Mouse (Mus musculus): ENCODE data around the gene Hfe. TPM values are rescaled to one million over a fixed set of nuclear protein-coding genes. Genes with fewer than 3 reads are reported as not detected.
"Not testable (repeated sequence)": the region's sequence is repeated elsewhere in the genome, so short reads cannot be mapped to it uniquely, and the experiment has no call there.

Hfe gene
- polyA plus RNA-seq, 1 experiment from 2014 or later = 10.3 TPM

DNA sequence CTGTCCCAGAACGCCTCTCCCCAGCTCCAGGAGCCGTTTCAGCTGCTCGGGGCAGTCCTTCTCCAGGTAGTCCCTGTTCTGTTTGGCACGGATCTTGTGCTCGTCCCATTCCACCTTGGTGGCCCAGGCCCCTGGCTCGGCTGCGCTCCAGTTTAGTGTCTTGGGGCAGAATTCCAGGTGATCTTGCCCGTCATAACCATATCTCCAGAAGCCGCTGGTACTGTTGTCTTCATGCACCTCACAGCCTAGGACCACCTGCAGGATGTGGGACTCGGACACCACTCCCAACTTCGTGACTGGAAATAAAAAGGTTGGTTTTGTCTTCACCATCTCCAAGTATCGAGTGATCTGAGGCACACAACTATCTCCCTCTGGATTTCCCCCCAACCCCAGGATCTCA is 3.9 kb downstream of the Hfe start:
- no peak overlapping the region for H3K4me3 ChIP-seq
- no peaks in the 10 kb centered on the region for H3K36me3 ChIP-seq
- H3K9ac ChIP-seq = no peak overlapping the region
- WGBS = 81% methylated on average over 12 of the region's 12 CpGs
- no peak overlapping the region for H3K4me2 ChIP-seq
- no peak overlapping the region for H3K27ac ChIP-seq (replicated peaks)
- peaks cover 28% of the 10 kb centered on the region for H3K4me1 ChIP-seq
- no peaks in the 10 kb centered on the region for H3K9me3 ChIP-seq
- ATAC-seq (ENCODE audit: extremely low read depth, insufficient number of reproducible peaks, low FRiP score, low TSS enrichment) = no peak
- no peaks in the 10 kb centered on the region for H3K27me3 ChIP-seq (replicated peaks)

DNA sequence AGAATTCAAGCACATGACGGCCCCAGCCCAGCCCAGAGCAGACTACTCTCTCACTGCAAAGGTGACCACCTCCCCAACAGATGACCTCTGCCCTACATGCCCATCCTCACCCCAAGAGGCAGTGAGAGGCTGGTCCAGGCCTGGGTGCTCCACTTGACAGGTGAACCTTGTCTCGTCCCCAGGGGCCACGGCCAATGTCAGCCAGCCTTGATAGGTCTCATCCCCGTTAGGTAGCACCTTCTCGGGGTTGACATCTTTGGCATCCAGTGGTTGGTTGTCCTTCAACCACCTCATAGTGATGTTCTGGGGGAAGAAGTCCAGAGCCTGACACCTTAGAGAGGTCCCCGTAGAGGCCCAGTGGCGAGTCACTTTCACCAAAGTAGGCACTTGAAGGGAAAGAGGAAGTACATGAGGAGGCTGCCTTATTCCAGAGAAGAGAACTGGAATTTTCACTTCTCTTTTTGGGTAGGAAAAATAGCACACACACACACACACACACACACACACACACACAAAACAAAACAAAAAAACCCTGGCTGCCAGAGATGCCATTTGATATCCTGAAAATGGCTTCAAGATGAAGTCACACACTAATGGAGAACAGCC is 4.8 kb downstream of the Hfe start:
- H3K4me3 ChIP-seq = no peak overlapping the region
- no peak overlapping the region for H3K27ac ChIP-seq (replicated peaks)
- 73% methylated on average over 7 of the region's 7 CpGs for WGBS
- no peaks in the 10 kb centered on the region for H3K36me3 ChIP-seq
- no peak for ATAC-seq (ENCODE audit: extremely low read depth, insufficient number of reproducible peaks, low FRiP score, low TSS enrichment)
- H3K4me1 ChIP-seq = peaks cover 28% of the 10 kb centered on the region
- no peak overlapping the region for H3K9ac ChIP-seq
- H3K27me3 ChIP-seq (replicated peaks) = no peaks in the 10 kb centered on the region
- H3K4me2 ChIP-seq = no peak overlapping the region
- H3K9me3 ChIP-seq = no peaks in the 10 kb centered on the region

DNA sequence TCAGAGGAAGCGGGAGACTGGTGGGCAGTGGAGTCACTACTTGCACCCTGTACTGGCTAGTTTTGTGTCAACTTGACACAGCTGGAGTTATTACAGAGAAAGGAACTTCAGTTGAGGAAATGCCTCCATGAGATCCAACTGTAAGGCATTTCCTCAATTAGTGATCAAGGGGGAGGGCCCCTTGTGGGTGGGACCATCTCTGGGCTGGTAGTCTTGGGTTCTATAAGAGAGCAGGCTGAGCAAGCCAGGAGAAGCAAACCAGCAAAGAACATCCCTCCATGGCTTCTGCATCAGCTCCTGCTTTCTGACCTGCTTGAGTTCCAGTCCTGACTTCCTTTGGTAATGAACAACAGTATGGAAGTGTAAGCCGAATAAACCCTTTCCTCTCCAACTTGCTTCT is 7.9 kb downstream of the Hfe start:
- H3K9ac ChIP-seq; ATAC-seq (ENCODE audit: extremely low read depth, insufficient number of reproducible peaks, low FRiP score, low TSS enrichment): not testable (repeated sequence)
- 76% methylated on average over 2 of the region's 2 CpGs for WGBS

DNA sequence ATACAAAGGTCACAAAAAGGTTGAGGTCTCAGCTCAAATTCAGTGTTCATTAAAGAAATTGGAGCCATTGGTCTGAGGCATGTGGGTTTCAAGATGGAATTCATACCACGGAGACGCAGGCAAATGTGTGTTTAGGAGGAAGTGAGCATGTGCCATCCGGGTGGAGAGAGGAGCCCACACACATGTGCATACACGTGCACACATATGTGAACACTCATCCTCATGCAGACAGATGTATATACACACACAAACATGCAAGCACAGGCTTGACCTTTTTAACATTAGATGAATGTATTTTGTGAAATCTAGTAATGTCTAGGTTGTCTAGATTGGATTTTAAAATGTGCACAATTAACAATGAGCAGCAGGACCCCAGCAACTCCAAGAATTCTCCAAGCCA is 8.4 kb downstream of the Hfe start:
- ATAC-seq (ENCODE audit: extremely low read depth, insufficient number of reproducible peaks, low FRiP score, low TSS enrichment) = no peak
- no peak overlapping the region for H3K4me3 ChIP-seq
- WGBS = 79% methylated on average over 4 of the region's 4 CpGs
- H3K36me3 ChIP-seq = no peaks in the 10 kb centered on the region
- no peaks in the 10 kb centered on the region for H3K9me3 ChIP-seq
- peaks cover 13% of the 10 kb centered on the region for H3K4me1 ChIP-seq
- H3K9ac ChIP-seq = no peak overlapping the region
- no peaks in the 10 kb centered on the region for H3K27me3 ChIP-seq (replicated peaks)
- H3K27ac ChIP-seq (replicated peaks) = no peak overlapping the region
- no peak overlapping the region for H3K4me2 ChIP-seq

More for the DNA sequence above, 7.9 kb downstream of the Hfe start:
- not testable (repeated sequence) for H3K4me3 ChIP-seq; H3K27ac ChIP-seq (replicated peaks); H3K4me2 ChIP-seq; H3K36me3 ChIP-seq; H3K4me1 ChIP-seq; H3K9me3 ChIP-seq; H3K27me3 ChIP-seq (replicated peaks)

DNA sequence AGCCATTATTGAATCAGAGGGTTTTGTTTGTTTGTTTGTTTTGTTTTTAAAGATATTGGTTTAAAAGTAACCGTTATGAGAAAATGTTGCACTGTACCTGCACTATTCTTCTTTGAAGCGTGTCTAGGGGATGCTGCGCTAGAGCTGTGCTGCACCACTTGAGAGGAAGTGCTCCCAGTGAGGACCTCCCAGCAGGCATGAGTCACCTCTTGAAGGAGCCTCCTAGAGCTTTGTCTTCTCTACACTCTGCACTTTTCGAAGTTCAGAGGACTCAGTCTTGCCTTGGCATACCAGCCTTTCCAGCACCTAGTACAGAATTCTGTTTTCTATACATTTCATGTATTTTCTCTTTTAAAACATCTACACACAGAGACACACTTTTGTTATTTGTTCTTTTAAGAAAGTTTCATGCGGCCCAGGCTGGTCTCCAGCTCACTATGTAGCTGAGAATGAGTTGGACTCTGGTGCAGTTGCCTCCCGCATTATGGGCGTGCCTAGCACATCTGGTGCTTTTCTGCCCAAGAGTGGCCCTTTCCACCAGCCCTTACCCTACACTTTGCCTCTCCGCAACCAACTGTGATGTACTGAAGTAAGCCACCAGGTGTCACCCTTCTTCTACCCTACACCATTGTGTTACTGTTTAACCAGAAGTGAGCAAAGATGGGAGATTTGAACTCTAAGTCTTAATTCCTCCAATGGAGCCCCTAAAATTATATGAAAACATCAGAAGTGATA is 9.7 kb downstream of the Hfe start:
- no peak overlapping the region for H3K27ac ChIP-seq (replicated peaks)
- H3K27me3 ChIP-seq (replicated peaks) = no peaks in the 10 kb centered on the region
- peak overlapping the region; percentile 63; the same call in 1 of the 2 replicates for H3K9ac ChIP-seq
- 17% methylated on average over 8 of the region's 8 CpGs for WGBS
- no peak overlapping the region for H3K4me3 ChIP-seq
- ATAC-seq (ENCODE audit: extremely low read depth, insufficient number of reproducible peaks, low FRiP score, low TSS enrichment) = peak; percentile 5; the same call in 1 of the 2 replicates
- H3K36me3 ChIP-seq = no peaks in the 10 kb centered on the region
- H3K4me2 ChIP-seq = no peak overlapping the region
- H3K4me1 ChIP-seq = peaks cover 19% of the 10 kb centered on the region
- no peaks in the 10 kb centered on the region for H3K9me3 ChIP-seq

DNA sequence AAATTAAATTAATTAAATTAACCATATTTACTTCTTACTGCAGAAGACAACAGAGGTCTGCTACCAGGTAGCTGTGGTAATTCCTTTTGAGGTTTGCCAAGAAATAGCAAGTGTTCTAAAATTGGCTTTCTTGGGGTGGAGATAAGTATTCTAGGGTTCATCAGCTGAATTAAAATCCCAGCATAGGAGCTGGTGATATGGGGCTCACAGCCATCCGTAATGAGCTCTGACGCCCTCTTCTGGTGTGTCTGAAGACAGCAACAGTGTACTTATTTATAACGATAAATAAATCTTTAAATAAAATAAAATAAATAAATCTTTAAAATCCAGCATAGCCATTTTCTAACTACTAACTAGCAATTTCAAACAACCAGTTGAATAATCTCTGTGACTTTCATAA is 10.9 kb downstream of the Hfe start:
- H3K4me3 ChIP-seq = no peak overlapping the region
- no peaks in the 10 kb centered on the region for H3K9me3 ChIP-seq
- WGBS = 64% methylated on average over 3 of the region's 3 CpGs
- no peaks in the 10 kb centered on the region for H3K27me3 ChIP-seq (replicated peaks)
- ATAC-seq (ENCODE audit: extremely low read depth, insufficient number of reproducible peaks, low FRiP score, low TSS enrichment) = no peak
- no peak overlapping the region for H3K27ac ChIP-seq (replicated peaks)
- peaks cover 25% of the 10 kb centered on the region for H3K4me1 ChIP-seq
- H3K4me2 ChIP-seq = no peak overlapping the region
- H3K9ac ChIP-seq = no peak overlapping the region
- H3K36me3 ChIP-seq = no peaks in the 10 kb centered on the region

DNA sequence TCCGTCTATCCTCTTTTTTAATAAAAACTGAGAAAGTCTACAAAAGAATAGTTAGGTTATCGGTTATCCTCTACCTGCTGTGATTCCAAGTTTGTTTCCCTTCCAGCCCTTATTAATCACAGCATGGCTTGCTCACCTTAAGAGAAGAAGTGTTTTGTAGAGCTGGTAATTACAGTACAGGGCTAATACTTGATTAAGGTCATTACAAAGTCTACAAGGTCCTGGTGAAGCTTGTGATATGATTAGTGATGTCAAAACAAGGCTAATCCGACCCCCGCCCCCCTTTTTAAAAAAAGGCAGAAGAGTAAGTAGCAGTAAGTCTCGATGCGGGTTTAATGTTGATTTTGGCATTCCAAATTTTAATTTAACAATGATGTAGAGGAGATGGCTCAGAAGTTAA is 11.7 kb downstream of the Hfe start:
- H3K4me2 ChIP-seq = peak overlapping the region; percentile 81

DNA sequence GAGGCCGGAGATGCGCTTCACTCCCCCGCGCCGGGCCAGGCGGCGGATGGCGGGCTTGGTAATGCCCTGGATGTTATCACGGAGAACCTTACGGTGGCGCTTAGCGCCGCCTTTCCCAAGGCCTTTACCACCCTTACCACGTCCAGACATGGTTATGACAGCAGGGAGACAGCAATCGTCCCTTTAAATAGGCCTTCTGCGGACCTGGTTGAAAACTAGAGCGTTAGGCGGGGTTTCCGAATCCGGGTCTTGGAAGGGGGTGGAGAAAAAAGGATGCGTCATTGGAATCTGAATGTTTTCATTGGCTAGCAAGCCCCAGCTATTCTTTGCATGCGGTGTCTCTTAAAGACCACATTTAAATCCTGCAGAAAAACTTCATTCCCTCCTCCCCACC is 12.4 kb downstream of the Hfe start, which contains the start of gene Hist1h4c:
Gene Hist1h4c, minus strand, starts transcription at position 155 of the 394 bp plus-strand sequence.
- H3K9me3 ChIP-seq = no peaks in the 10 kb centered on the region
- peak within 1 kb of the TSS; percentile 83 for H3K9ac ChIP-seq
- WGBS = 0% methylated on average over 22 of the region's 22 CpGs
- peak within 1 kb of the TSS; percentile 55 for H3K4me3 ChIP-seq
- ATAC-seq (ENCODE audit: extremely low read depth, insufficient number of reproducible peaks, low FRiP score, low TSS enrichment) = peak; percentile 81
- H3K4me2 ChIP-seq = peak within 1 kb of the TSS; percentile 81
- no peaks in the 10 kb centered on the region for H3K27me3 ChIP-seq (replicated peaks)
- H3K27ac ChIP-seq (replicated peaks) = peak within 1 kb of the TSS; percentile 93
- H3K4me1 ChIP-seq = peaks cover 25% of the 10 kb centered on the region
- no peaks in the 10 kb centered on the region for H3K36me3 ChIP-seq

More for the DNA sequence above, 11.7 kb downstream of the Hfe start:
- peak overlapping the region; percentile 93 for H3K27ac ChIP-seq (replicated peaks)
- H3K4me1 ChIP-seq = peaks cover 25% of the 10 kb centered on the region
- H3K36me3 ChIP-seq = no peaks in the 10 kb centered on the region
- WGBS = 63% methylated on average over 6 of the region's 6 CpGs
- H3K27me3 ChIP-seq (replicated peaks) = no peaks in the 10 kb centered on the region
- H3K9ac ChIP-seq = peak overlapping the region; percentile 37
- peak overlapping the region; percentile 55; the same call in 1 of the 2 replicates for H3K4me3 ChIP-seq
- ATAC-seq (ENCODE audit: extremely low read depth, insufficient number of reproducible peaks, low FRiP score, low TSS enrichment) = no peak
- no peaks in the 10 kb centered on the region for H3K9me3 ChIP-seq

DNA sequence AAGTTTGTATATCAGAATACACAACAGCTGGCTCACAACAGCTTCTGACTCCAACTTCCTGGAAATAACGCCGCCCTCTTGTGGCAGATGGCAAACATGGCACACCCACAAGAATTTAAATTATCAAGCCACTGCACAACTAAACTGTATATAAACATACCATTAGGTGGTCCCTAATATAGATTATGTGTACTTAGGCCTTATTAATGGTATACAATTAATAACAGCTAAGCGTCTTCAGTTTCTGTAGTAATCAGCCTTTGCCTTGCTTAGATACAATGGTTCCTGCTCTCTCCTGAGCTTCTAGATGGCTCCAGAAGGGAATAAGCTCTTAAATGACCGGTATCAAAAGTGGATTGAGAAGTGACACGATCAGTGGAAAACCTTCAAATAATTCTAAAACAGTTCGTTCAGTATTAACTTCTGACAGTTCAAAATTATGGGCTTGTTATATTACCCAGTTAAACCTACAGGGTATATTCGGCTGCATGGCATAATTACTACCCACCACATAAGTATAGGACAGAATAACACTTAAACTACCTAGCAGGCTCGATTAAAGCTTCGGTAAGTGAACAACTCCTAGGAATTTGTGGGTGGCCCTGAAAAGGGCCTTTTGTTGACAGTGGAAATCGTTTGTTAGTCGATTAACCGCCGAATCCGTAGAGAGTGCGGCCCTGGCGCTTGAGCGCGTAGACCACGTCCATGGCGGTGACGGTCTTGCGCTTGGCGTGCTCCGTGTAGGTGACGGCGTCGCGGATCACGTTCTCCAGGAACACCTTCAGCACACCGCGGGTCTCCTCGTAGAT is 13.0 kb downstream of the Hfe start:
- Histone ChIP-seq H3K36me3 (no peaks in the 10 kb centered on the region), H3K4me3 (peak overlapping the region; percentile 55), H3K4me2 (peak overlapping the region; percentile 81), H3K4me1 (peaks cover 25% of the 10 kb centered on the region), H3K9ac (peak overlapping the region; percentile 83), H3K9me3 (no peaks in the 10 kb centered on the region), H3K27me3 (replicated peaks) (no peaks in the 10 kb centered on the region), H3K27ac (replicated peaks) (peak overlapping the region; percentile 93)
- under 1% methylated on average over 27 of the region's 32 CpGs for WGBS
- peak; percentile 63 for ATAC-seq (ENCODE audit: extremely low read depth, insufficient number of reproducible peaks, low FRiP score, low TSS enrichment)

DNA sequence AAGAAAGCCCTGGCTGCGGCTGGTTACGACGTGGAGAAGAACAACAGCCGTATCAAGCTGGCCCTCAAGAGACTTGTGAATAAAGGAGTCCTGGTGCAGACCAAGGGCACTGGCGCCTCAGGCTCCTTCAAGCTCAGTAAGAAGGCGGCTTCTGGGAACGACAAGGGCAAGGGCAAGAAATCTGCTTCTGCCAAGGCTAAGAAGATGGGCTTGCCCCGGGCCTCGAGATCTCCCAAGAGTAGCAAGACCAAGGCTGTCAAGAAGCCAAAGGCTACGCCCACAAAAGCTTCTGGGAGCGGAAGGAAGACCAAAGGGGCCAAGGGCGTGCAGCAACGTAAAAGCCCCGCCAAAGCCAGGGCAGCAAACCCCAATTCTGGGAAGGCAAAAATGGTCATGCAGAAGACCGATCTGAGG is 14.6 kb downstream of the Hfe start:
- ATAC-seq (ENCODE audit: extremely low read depth, insufficient number of reproducible peaks, low FRiP score, low TSS enrichment) = no peak
- no peaks in the 10 kb centered on the region for H3K9me3 ChIP-seq
- 46% methylated on average over 15 of the region's 15 CpGs for WGBS
- H3K27me3 ChIP-seq (replicated peaks) = no peaks in the 10 kb centered on the region
- H3K9ac ChIP-seq = peak overlapping the region; percentile 37; the same call in 1 of the 2 replicates
- no peak overlapping the region for H3K27ac ChIP-seq (replicated peaks)
- peak overlapping the region; percentile 46 for H3K4me2 ChIP-seq
- peaks cover 25% of the 10 kb centered on the region for H3K4me1 ChIP-seq
- no peak overlapping the region for H3K4me3 ChIP-seq
- no peaks in the 10 kb centered on the region for H3K36me3 ChIP-seq

DNA sequence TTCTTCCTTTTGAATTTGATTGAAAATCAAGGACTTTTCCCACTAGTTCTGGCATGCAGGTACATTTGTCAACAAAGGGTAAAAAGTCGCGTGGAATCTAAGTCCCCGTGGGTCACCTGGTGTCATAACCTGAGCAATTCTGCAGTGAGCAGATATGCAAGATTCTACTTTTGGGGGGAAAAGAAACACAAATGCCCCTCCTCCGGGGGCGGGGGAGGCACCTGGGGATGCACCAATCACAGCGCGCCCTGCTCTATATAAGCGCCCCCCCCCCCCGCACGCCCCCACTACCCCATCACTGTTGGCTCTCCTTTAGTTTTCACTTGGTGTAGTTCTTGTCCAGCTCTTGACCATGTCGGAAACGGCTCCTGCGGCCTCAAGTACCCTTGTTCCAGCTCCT is 15.1 kb downstream of the Hfe start, which contains the start of gene Hist1h1t:
Gene Hist1h1t, plus strand, starts transcription at position 301 of the 400 bp plus-strand sequence.
- Histone ChIP-seq H3K4me2 (peak within 1 kb of the TSS; percentile 46), H3K9me3 (no peaks in the 10 kb centered on the region), H3K4me1 (peaks cover 25% of the 10 kb centered on the region), H3K4me3 (no peak within 1 kb of the TSS), H3K27me3 (replicated peaks) (no peaks in the 10 kb centered on the region), H3K36me3 (no peaks in the 10 kb centered on the region), H3K9ac (peak within 1 kb of the TSS; percentile 37; the same call in 1 of the 2 replicates), H3K27ac (replicated peaks) (no peak within 1 kb of the TSS)
- WGBS = 36% methylated on average over 13 of the region's 13 CpGs
- ATAC-seq (ENCODE audit: extremely low read depth, insufficient number of reproducible peaks, low FRiP score, low TSS enrichment) = no peak

Measured in heart, embryonic 13.5 days (tissue).